Mouse (Mus musculus): ENCODE measurements around the gene Plekhh3.

- TF ChIP-seq CTCF (IDR thresholded peaks at IDR 0.05; ENCODE audit: low read depth, low read length) (no peak), POLR2AphosphoS5 (IDR thresholded peaks at IDR 0.05; ENCODE audit: insufficient replicate concordance, low read depth, low read length) (no peak), GATA1 (IDR thresholded peaks at IDR 0.05; ENCODE audit: borderline replicate concordance, low read length) (no peak), TAL1 (conservative IDR thresholded peaks at IDR 0.05; ENCODE audit: low read depth, low read length) (no peak), GATA2 (IDR thresholded peaks at IDR 0.05; ENCODE audit: borderline replicate concordance, low read depth, low read length) (no peak)
These were observed 1.6 kb downstream of the Plekhh3 start for GRCm38 (mm10) chr11:101169301-101170107.

Data from G1E (cell line).